Mouse (Mus musculus): Measurements from ENCODE around the gene Vav1. TPM values are rescaled to one million over a fixed set of nuclear protein-coding genes. Genes with fewer than 3 reads are reported as not detected.

Vav1 gene
- total RNA-seq, 2 experiments from 2014 or later, result 0.54 to 1.4 TPM

Other genes with a start within 250 kb of the Vav1 start
- gene Khsrp, start 247.6 kb upstream of the Vav1 start, total RNA-seq (2021), result 10 to 100 TPM; 20.8 to 27.9 TPM
- not detected for gene Slc25a41, start 237.4 kb upstream of the Vav1 start, total RNA-seq (2021)
- under 1 TPM; 0.51 to 0.57 TPM for gene Crb3, start 220.0 kb upstream of the Vav1 start, total RNA-seq (2021)
- gene Slc25a23, start 219.2 kb upstream of the Vav1 start, total RNA-seq (2021), result 10 to 100 TPM; 34.1 to 48.5 TPM
- under 1 TPM; 0.43 to 0.54 TPM for gene Dennd1c, start 200.6 kb upstream of the Vav1 start, total RNA-seq (2021)
- 1 to 10 TPM; 1.3 to 1.4 TPM for gene Tubb4a, start 191.3 kb upstream of the Vav1 start, total RNA-seq (2021)
- under 1 TPM in 1 of 2 experiments, not detected in 1; 0.41 TPM for gene Tnfsf9, start 173.8 kb upstream of the Vav1 start, total RNA-seq (2021)
- gene Cd70, start 129.3 kb upstream of the Vav1 start, total RNA-seq (2021), result not detected
- gene Tnfsf14, start 84.9 kb upstream of the Vav1 start, total RNA-seq (2021), result under 1 TPM in 1 of 2 experiments, not detected in 1; 0.18 TPM
- gene C3, start 51.0 kb upstream of the Vav1 start, total RNA-seq (2021), result 10 to 100 TPM; 11.8 TPM
- gene Gpr108, start 30.7 kb upstream of the Vav1 start, total RNA-seq (2021), result 10 to 100 TPM; 20.5 to 22.6 TPM
- 100 to 1,000 TPM; 142 to 152 TPM for gene Trip10, start 29.6 kb upstream of the Vav1 start, total RNA-seq (2021)
- 1 to 10 TPM; 2.8 TPM for gene Adgre1, start 79.6 kb downstream of the Vav1 start, total RNA-seq (2021)